Mouse (Mus musculus): ENCODE results near the gene Cda.

GRCm38 (mm10) chr4:138356141-138356540, 11.7 kb downstream of the Cda start:
- TF ChIP-seq CTCF (IDR thresholded peaks at IDR 0.05; ENCODE audit: control insufficient read depth, insufficient read depth, low read length) (no peak), POLR2A (IDR thresholded peaks at IDR 0.05; ENCODE audit: borderline replicate concordance, control insufficient read depth, low read depth, low read length) (no peak)
